Mouse (Mus musculus) sigmoid colon, adult 10 weeks (tissue): ENCODE results near the gene Col4a6. TPM values are rescaled to one million over a fixed set of nuclear protein-coding genes. Genes with fewer than 3 reads are reported as not detected.

Experiments
- polyA plus RNA-seq: library from polyadenylated mRNA; stranded (reverse); fragments of 350-450 nt; fragmentation: Illumina TruSeq; extraction: RNeasy Lipid Tissue Mini Kit (QIAGEN cat#74804); gene quantifications from one replicate; pipeline ENCODE4 v1.2.3, GENCODE M21; 2014; ENCODE audit warnings: low read depth, low replicate concordance

Col4a6 gene
- polyA plus RNA-seq, result 2.3 TPM

DNA sequence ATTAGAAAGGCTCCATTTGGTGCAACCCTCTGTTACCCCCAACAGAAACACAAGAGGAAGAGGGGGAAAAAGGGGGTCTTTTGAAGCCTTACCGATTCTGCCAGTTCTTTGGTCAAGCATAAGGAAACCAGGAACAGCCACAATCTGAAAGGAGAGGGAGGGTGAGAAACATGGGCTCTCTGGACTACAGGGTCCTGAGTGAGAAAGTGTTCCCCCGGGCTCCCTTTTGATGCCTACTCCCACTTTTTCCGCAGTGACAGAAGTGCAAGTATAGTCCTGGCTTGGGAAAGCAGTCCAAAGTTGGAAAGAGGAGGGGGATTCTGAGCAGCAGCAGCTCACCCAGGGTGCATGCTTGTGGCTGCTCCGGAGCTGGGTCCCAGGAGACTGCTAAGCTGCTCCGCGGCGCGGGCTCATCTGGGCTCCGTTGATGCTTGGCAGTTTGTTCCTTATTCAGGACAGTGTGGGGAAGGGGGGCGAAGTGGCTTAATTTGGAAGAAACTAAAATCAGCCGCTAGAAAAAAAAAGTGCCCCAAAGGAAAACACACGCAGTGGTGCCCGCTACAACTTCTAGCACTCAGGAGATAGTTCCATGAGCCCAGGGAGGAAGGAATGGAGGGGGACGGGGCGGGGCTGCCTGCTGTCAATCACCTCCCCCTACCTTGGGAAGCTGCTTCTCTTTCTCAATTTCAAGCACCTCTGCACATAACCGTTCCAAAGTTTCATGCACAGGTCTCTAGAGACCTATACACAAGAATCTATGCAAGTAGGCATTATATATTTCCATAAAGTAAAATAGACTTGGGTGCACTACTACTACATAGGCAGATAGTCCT, at the start of gene Col4a6:
Gene Col4a6 (minus strand): TSS at position 607 of the 833 bp plus-strand sequence.

DNA sequence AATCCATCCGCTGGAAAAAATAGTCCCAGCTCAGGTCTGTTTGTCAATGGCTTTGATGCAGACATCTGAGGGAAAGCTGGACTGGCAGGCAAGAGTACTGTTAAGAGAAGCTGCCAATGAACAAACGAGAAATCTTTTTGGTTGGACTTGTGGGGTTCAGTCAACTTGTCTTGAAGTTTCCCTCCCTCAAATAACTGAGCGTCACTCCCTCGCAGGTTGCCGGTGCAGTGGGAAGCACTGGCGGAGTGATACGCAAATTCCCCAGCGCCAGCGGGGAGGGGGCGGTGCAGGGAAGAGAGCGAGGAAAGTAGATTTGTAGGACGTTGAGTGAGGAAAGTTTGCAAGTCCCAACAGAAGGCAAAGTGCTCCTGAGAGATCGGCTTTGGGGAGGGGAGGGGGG, 1.2 kb upstream of the Col4a6 start, which contains the start of gene Col4a5:
Gene Col4a5 (plus strand): TSS at position 276 of the 400 bp plus-strand sequence.

Other genes starting within 250 kb of the Col4a6 start
- 23.2 TPM for gene Col4a5, start 1.3 kb upstream of the Col4a6 start, polyA plus RNA-seq